Mouse (Mus musculus): ENCODE results near the gene Col15a1. TPM values are rescaled to one million over a fixed set of nuclear protein-coding genes. Genes with fewer than 3 reads are reported as not detected.

The Col15a1 gene
- 0.13 and 0.40 TPM in 2 replicates for polyA plus RNA-seq (2012; rRNA removed)
- 0.24 and 0.29 TPM in 2 replicates for polyA plus RNA-seq (2014; fragmentation: Nextera tagmentation; extraction: Ambion mirVana)

DNA sequence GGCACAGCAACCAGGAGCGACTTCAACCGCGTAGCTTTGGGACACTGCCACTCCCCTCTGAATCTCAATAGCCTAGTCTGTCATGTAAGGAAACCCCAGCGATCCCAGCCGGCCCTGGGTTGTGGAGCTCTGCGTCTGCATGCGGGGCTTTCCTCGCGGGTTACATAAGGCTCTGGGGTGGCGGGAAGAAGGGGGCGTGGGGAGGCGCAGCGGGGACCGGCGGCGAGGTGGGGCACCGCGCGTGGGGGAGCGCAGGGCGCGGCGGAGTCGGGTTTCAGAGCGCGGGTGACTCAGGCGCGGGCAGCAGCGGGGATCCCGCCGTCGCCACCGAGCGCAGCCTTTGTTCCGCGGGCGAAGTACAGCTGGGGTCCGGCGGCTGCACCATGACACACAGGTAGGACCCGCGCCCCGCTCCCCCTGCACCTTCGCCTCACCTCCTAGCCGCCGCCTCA is at the start of gene Col15a1:
Col15a1 (plus strand) TSS at position 193 of the 452 bp plus-strand sequence.
- no peak within 1 kb of the TSS for H3K27ac ChIP-seq
- H3K27me3 ChIP-seq (ENCODE audit: control insufficient read depth, insufficient read depth, low read length), result peaks cover 25% of the 10 kb centered on the region
- H3K36me3 ChIP-seq (replicated peaks; ENCODE audit: control insufficient read depth, insufficient read depth, low read depth), result no peaks in the 10 kb centered on the region

GRCm38 (mm10) chr4:47161103-47161755 is 46.7 kb upstream of the Col15a1 start:
- 8% methylated on average over 4 of the region's 4 CpGs for WGBS (ENCODE audit: insufficient replicate concordance)
- DNase-seq (ENCODE audit: low read depth in 3 of 3, low spot score in 3 of 3), result no peak
- H3K9ac ChIP-seq (replicated peaks), result no peak overlapping the region

More for the DNA sequence above, at the start of gene Col15a1:
- no peak within 1 kb of the TSS for H3K9ac ChIP-seq (replicated peaks)
- WGBS (ENCODE audit: insufficient replicate concordance), result 0% methylated on average over 44 of the region's 45 CpGs
- TF ChIP-seq EP300 (IDR thresholded peaks at IDR 0.05; ENCODE audit: low read depth), result no peak
- no peak within 1 kb of the TSS for H3K4me3 ChIP-seq (ENCODE audit: insufficient read depth in 1 of 2, low read depth in 2 of 2, low read length in 2 of 2)
- DNase-seq (ENCODE audit: low read depth in 3 of 3, low spot score in 3 of 3) (no peak), ATAC-seq (ENCODE audit: insufficient read depth) (no peak)
- H3K9me3 ChIP-seq (ENCODE audit: control insufficient read depth, low read length), result no peaks in the 10 kb centered on the region
- H3K4me2 ChIP-seq (ENCODE audit: low read depth), result no peak within 1 kb of the TSS; the same call in 1 of the 2 replicates
- H3K4me1 ChIP-seq (replicated peaks; ENCODE audit: control insufficient read depth in 2 of 2, insufficient read depth in 2 of 2, low read length in 1 of 2), result no peaks in the 10 kb centered on the region

GRCm38 (mm10) chr4:47161756-47162587 is 46.0 kb upstream of the Col15a1 start:
- H3K27ac ChIP-seq, result no peak overlapping the region
- ATAC-seq (ENCODE audit: insufficient read depth) (no peak), DNase-seq (ENCODE audit: low read depth in 3 of 3, low spot score in 3 of 3) (no peak)
- no peak overlapping the region for H3K4me2 ChIP-seq (ENCODE audit: low read depth)
- TF ChIP-seq EP300 (IDR thresholded peaks at IDR 0.05; ENCODE audit: low read depth), result no peak
- TF ChIP-seq CTCF (IDR thresholded peaks at IDR 0.05; ENCODE audit: low read depth), result no peak
- no peaks in the 10 kb centered on the region for H3K27me3 ChIP-seq (ENCODE audit: control insufficient read depth, insufficient read depth, low read length)
- H3K36me3 ChIP-seq (replicated peaks; ENCODE audit: control insufficient read depth, insufficient read depth, low read depth), result no peaks in the 10 kb centered on the region
- H3K9me3 ChIP-seq (ENCODE audit: control insufficient read depth, low read length), result no peaks in the 10 kb centered on the region
- WGBS (ENCODE audit: insufficient replicate concordance), result 46% methylated on average over 12 of the region's 12 CpGs
- no peak overlapping the region for H3K9ac ChIP-seq (replicated peaks)
- no peaks in the 10 kb centered on the region for H3K4me1 ChIP-seq (replicated peaks; ENCODE audit: control insufficient read depth in 2 of 2, insufficient read depth in 2 of 2, low read length in 1 of 2)
- no peak overlapping the region for H3K4me3 ChIP-seq (ENCODE audit: insufficient read depth in 1 of 2, low read depth in 2 of 2, low read length in 2 of 2)

More at GRCm38 (mm10) chr4:47161103-47161755, 46.7 kb upstream of the Col15a1 start:
- ATAC-seq (ENCODE audit: insufficient read depth), result no peak
- Histone ChIP-seq H3K36me3 (replicated peaks; ENCODE audit: control insufficient read depth, insufficient read depth, low read depth) (no peaks in the 10 kb centered on the region), H3K4me1 (replicated peaks; ENCODE audit: control insufficient read depth in 2 of 2, insufficient read depth in 2 of 2, low read length in 1 of 2) (no peaks in the 10 kb centered on the region), H3K27ac (no peak overlapping the region), H3K4me2 (ENCODE audit: low read depth) (no peak overlapping the region), H3K27me3 (ENCODE audit: control insufficient read depth, insufficient read depth, low read length) (no peaks in the 10 kb centered on the region), H3K4me3 (ENCODE audit: insufficient read depth in 1 of 2, low read depth in 2 of 2, low read length in 2 of 2) (no peak overlapping the region), H3K9me3 (ENCODE audit: control insufficient read depth, low read length) (no peaks in the 10 kb centered on the region)
- TF ChIP-seq EP300 (IDR thresholded peaks at IDR 0.05; ENCODE audit: low read depth), result no peak
- no peak for TF ChIP-seq CTCF (IDR thresholded peaks at IDR 0.05; ENCODE audit: low read depth)

- Histone ChIP-seq H3K9me3 (ENCODE audit: control insufficient read depth, low read length) (no peaks in the 10 kb centered on the region), H3K9ac (replicated peaks) (no peak overlapping the region), H3K27ac (no peak overlapping the region), H3K27me3 (ENCODE audit: control insufficient read depth, insufficient read depth, low read length) (no peaks in the 10 kb centered on the region), H3K4me1 (replicated peaks; ENCODE audit: control insufficient read depth in 2 of 2, insufficient read depth in 2 of 2, low read length in 1 of 2) (peaks cover 0 to 2% of the 10 kb centered on the region in 2 experiments; a peak in 1 of 4 replicates), H3K36me3 (replicated peaks; ENCODE audit: control insufficient read depth, insufficient read depth, low read depth) (no peaks in the 10 kb centered on the region), H3K4me3 (ENCODE audit: insufficient read depth in 1 of 2, low read depth in 2 of 2, low read length in 2 of 2) (no peak overlapping the region), H3K4me2 (ENCODE audit: low read depth) (no peak overlapping the region)
- 29% methylated on average over 1 of the region's 1 CpGs for WGBS (ENCODE audit: insufficient replicate concordance)
- no peak for TF ChIP-seq EP300 (IDR thresholded peaks at IDR 0.05; ENCODE audit: low read depth)
- TF ChIP-seq CTCF (IDR thresholded peaks at IDR 0.05; ENCODE audit: low read depth), result no peak
- ATAC-seq (ENCODE audit: insufficient read depth) (no peak), DNase-seq (ENCODE audit: low read depth in 3 of 3, low spot score in 3 of 3) (no peak)
Observed at GRCm38 (mm10) chr4:47172314-47172713, 35.6 kb upstream of the Col15a1 start.

- no peak overlapping the region for H3K27ac ChIP-seq
- no peak overlapping the region for H3K9ac ChIP-seq (replicated peaks)
- 41% methylated on average over 8 of the region's 8 CpGs for WGBS (ENCODE audit: insufficient replicate concordance)
- TF ChIP-seq EP300 (IDR thresholded peaks at IDR 0.05; ENCODE audit: low read depth) (no peak), CTCF (IDR thresholded peaks at IDR 0.05; ENCODE audit: low read depth) (no peak)
- H3K4me2 ChIP-seq (ENCODE audit: low read depth), result no peak overlapping the region
- no peak overlapping the region for H3K4me3 ChIP-seq (ENCODE audit: insufficient read depth in 1 of 2, low read depth in 2 of 2, low read length in 2 of 2)
- H3K36me3 ChIP-seq (replicated peaks; ENCODE audit: control insufficient read depth, insufficient read depth, low read depth), result no peaks in the 10 kb centered on the region
- H3K27me3 ChIP-seq (ENCODE audit: control insufficient read depth, insufficient read depth, low read length), result no peaks in the 10 kb centered on the region
- no peaks in the 10 kb centered on the region for H3K9me3 ChIP-seq (ENCODE audit: control insufficient read depth, low read length)
- no peak for ATAC-seq (ENCODE audit: insufficient read depth)
- DNase-seq (ENCODE audit: low read depth in 3 of 3, low spot score in 3 of 3), result no peak
- peaks cover 0 to 2% of the 10 kb centered on the region in 2 experiments; a peak in 1 of 4 replicates for H3K4me1 ChIP-seq (replicated peaks; ENCODE audit: control insufficient read depth in 2 of 2, insufficient read depth in 2 of 2, low read length in 1 of 2)
Observed at GRCm38 (mm10) chr4:47177101-47177500, 30.9 kb upstream of the Col15a1 start.

Measured in liver, embryonic 14.5 days (tissue).